9 mouse cellular contexts compared by ENCODE assay signal in genomic region chr7:19604606-19605214, GRCm38 (mm10). TPM values are rescaled to one million over a fixed set of nuclear protein-coding genes. Genes with fewer than 3 reads are reported as not detected.
A peak's percentile ranks its signal among the peaks of the same experiment; 100 is the strongest.
DNase-seq lines count a peak whose midpoint lies in the region; ATAC-seq and TF ChIP-seq lines count a peak whose summit lies in the region.
"Not testable (repeated sequence)": the region's sequence is repeated elsewhere in the genome, so short reads cannot be mapped to it uniquely, and the experiment has no call there.
"Had no signal": no experiment of that assay in that cellular context is flagged by ENCODE, and none has a peak within 500 bp of the region (broad histone marks: within the 10 kb centered on the region; RNA-seq: fewer than 3 reads in every experiment).

No protein-coding gene starts in this region.

- DNase-seq in G1E (ENCODE audit: low spot score); limb, embryonic 10.5 days (ENCODE audit: low spot score); lung, embryonic 14.5 days; midbrain, postnatal 0 days (ENCODE audit: low spot score): not testable (repeated sequence)

- TF ChIP-seq POLR2A in testis, adult 2 months (IDR thresholded peaks at IDR 0.05; ENCODE audit: control insufficient read depth, low read depth, low read length): not testable (repeated sequence)

- H3K9me3 ChIP-seq in G1E (replicated peaks); embryonic facial prominence, embryonic 15.5 days (replicated peaks); heart, embryonic 11.5 days (replicated peaks; ENCODE audit: control insufficient read depth, low read length); hindbrain, embryonic 16.5 days (ENCODE audit: control insufficient read depth, low read length); limb, embryonic 10.5 days (replicated peaks); lung, embryonic 14.5 days (ENCODE audit: low read depth, low read length); midbrain, postnatal 0 days (ENCODE audit: low read length): not testable (repeated sequence)

- peak overlapping the region; percentile 97 for H3K4me3 ChIP-seq in G1E (ENCODE audit: low read depth, low read length)
- H3K4me3 ChIP-seq in embryonic facial prominence, embryonic 15.5 days (replicated peaks): peak overlapping the region; percentile 100
- H3K4me3 ChIP-seq in heart, embryonic 11.5 days (ENCODE audit: low read depth, low read length): peak overlapping the region; percentile 97
- peak overlapping the region; percentile 65 for H3K4me3 ChIP-seq in hindbrain, embryonic 16.5 days (ENCODE audit: low read length)
- peak overlapping the region; percentile 86 for H3K4me3 ChIP-seq in limb, embryonic 10.5 days
- H3K4me3 ChIP-seq in lung, embryonic 14.5 days (ENCODE audit: low read depth, low read length): peak overlapping the region; percentile 96
- peak overlapping the region; percentile 98 for H3K4me3 ChIP-seq in midbrain, postnatal 0 days (ENCODE audit: low read depth, low read length)
- H3K4me3 ChIP-seq in testis, adult 2 months (ENCODE audit: control insufficient read depth, low read depth, low read length): peak overlapping the region; percentile 93

- H3K27me3 ChIP-seq in G1E (ENCODE audit: insufficient read depth, low read length); embryonic facial prominence, embryonic 15.5 days; heart, embryonic 11.5 days (ENCODE audit: control insufficient read depth, insufficient read depth, low read length); hindbrain, embryonic 16.5 days (replicated peaks; ENCODE audit: control insufficient read depth, insufficient read depth, low read length); limb, embryonic 10.5 days (ENCODE audit: low read depth, poor library complexity, severe bottlenecking); lung, embryonic 14.5 days (ENCODE audit: insufficient read depth, low read length); midbrain, postnatal 0 days (ENCODE audit: insufficient read depth, low read length); testis, adult 2 months (ENCODE audit: control insufficient read depth, insufficient read depth, low read length): not testable (repeated sequence)

- WGBS in embryonic facial prominence, embryonic 15.5 days: 58% methylated on average over 10 of the region's 10 CpGs
- WGBS in heart, embryonic 11.5 days (ENCODE audit: insufficient replicate concordance): 54% methylated on average over 10 of the region's 10 CpGs
- WGBS in hindbrain, embryonic 16.5 days: 63% methylated on average over 10 of the region's 10 CpGs
- 60% methylated on average over 10 of the region's 10 CpGs for WGBS in limb, embryonic 10.5 days
- 59% methylated on average over 10 of the region's 10 CpGs for WGBS in lung, embryonic 14.5 days
- 63% methylated on average over 10 of the region's 10 CpGs for WGBS in midbrain, postnatal 0 days

- TF ChIP-seq CTCF in G1E (IDR thresholded peaks at IDR 0.05; ENCODE audit: low read depth, low read length); lung, embryonic 14.5 days (IDR thresholded peaks at IDR 0.05; ENCODE audit: low read depth); midbrain, postnatal 0 days (IDR thresholded peaks at IDR 0.05); testis, adult 2 months (IDR thresholded peaks at IDR 0.05; ENCODE audit: control insufficient read depth, insufficient read depth, insufficient replicate concordance, low read depth, low read length): not testable (repeated sequence)

- H3K36me3 ChIP-seq in G1E (replicated peaks): peaks cover 36% of the 10 kb centered on the region
- H3K36me3 ChIP-seq in embryonic facial prominence, embryonic 15.5 days: peaks cover 29% of the 10 kb centered on the region
- not testable (repeated sequence) for H3K36me3 ChIP-seq in heart, embryonic 11.5 days (ENCODE audit: control insufficient read depth, insufficient read depth, low read length); hindbrain, embryonic 16.5 days (ENCODE audit: control insufficient read depth, insufficient read depth, low read length); testis, adult 2 months (ENCODE audit: control insufficient read depth, insufficient read depth, low read length)
- peaks cover 34% of the 10 kb centered on the region for H3K36me3 ChIP-seq in limb, embryonic 10.5 days
- peaks cover 25% of the 10 kb centered on the region for H3K36me3 ChIP-seq in lung, embryonic 14.5 days (ENCODE audit: insufficient read depth)
- peaks cover 16% of the 10 kb centered on the region; the same call in 1 of the 2 replicates for H3K36me3 ChIP-seq in midbrain, postnatal 0 days (ENCODE audit: insufficient read depth, low read length)

- peaks cover 31% of the 10 kb centered on the region for H3K4me1 ChIP-seq in G1E (ENCODE audit: insufficient read depth, low read depth, low read length)
- peaks cover 33% of the 10 kb centered on the region for H3K4me1 ChIP-seq in embryonic facial prominence, embryonic 15.5 days
- H3K4me1 ChIP-seq in heart, embryonic 11.5 days (ENCODE audit: control insufficient read depth, insufficient read depth, low read length): peaks cover 12% of the 10 kb centered on the region
- H3K4me1 ChIP-seq in hindbrain, embryonic 16.5 days (ENCODE audit: control insufficient read depth, insufficient read depth, low read depth, low read length): peaks cover 27% of the 10 kb centered on the region
- H3K4me1 ChIP-seq in limb, embryonic 10.5 days: peaks cover 22% of the 10 kb centered on the region
- not testable (repeated sequence) for H3K4me1 ChIP-seq in lung, embryonic 14.5 days (ENCODE audit: insufficient read depth); testis, adult 2 months (ENCODE audit: control insufficient read depth, insufficient read depth, low read length)
- peaks cover 14% of the 10 kb centered on the region for H3K4me1 ChIP-seq in midbrain, postnatal 0 days (ENCODE audit: insufficient read depth, low read length)

- H3K9ac ChIP-seq in embryonic facial prominence, embryonic 15.5 days: peak overlapping the region; percentile 99; the same call in 1 of the 2 replicates
- peak overlapping the region; percentile 96 for H3K9ac ChIP-seq in heart, embryonic 11.5 days (ENCODE audit: low read depth, low read length)
- H3K9ac ChIP-seq in hindbrain, embryonic 16.5 days (ENCODE audit: low read depth, low read length): 0 out of 2 replicates have a peak overlapping the region, but pooled peaks have one; percentile 80
- H3K9ac ChIP-seq in lung, embryonic 14.5 days: peak overlapping the region; percentile 95; the same call in 1 of the 2 replicates
- H3K9ac ChIP-seq in midbrain, postnatal 0 days (replicated peaks; ENCODE audit: low read length, poor library complexity, severe bottlenecking): peak overlapping the region; percentile 100; the same call in 1 of the 2 replicates

- H3K27ac ChIP-seq in embryonic facial prominence, embryonic 15.5 days (replicated peaks): peak overlapping the region; percentile 65; the same call in 1 of the 2 replicates
- H3K27ac ChIP-seq in heart, embryonic 11.5 days (ENCODE audit: low read depth, low read length); testis, adult 2 months (ENCODE audit: control insufficient read depth, insufficient read depth, low read depth, low read length): not testable (repeated sequence)
- peak overlapping the region; percentile 45; the same call in 1 of the 2 replicates for H3K27ac ChIP-seq in hindbrain, embryonic 16.5 days (ENCODE audit: low read depth, low read length)
- peak overlapping the region; percentile 90 for H3K27ac ChIP-seq in limb, embryonic 10.5 days
- H3K27ac ChIP-seq in lung, embryonic 14.5 days (ENCODE audit: low read depth): 0 out of 2 replicates have a peak overlapping the region, but pooled peaks have one; percentile 78
- peak overlapping the region; percentile 78; the same call in 1 of the 2 replicates for H3K27ac ChIP-seq in midbrain, postnatal 0 days (ENCODE audit: low read depth, low read length)

- ATAC-seq in G1E (ENCODE audit: extremely low read depth, insufficient number of reproducible peaks, low FRiP score, poor library complexity, severe bottlenecking); embryonic facial prominence, embryonic 15.5 days (ENCODE audit: insufficient number of reproducible peaks, low FRiP score, low TSS enrichment, low read depth); heart, embryonic 11.5 days (replicated peaks; ENCODE audit: insufficient number of reproducible peaks, low FRiP score, low TSS enrichment); hindbrain, embryonic 16.5 days; lung, embryonic 14.5 days (ENCODE audit: insufficient read depth): not testable (repeated sequence)
- ATAC-seq in midbrain, postnatal 0 days (ENCODE audit: low FRiP score): peak; percentile 10; the same call in 1 of the 2 replicates

- H3K4me2 ChIP-seq in embryonic facial prominence, embryonic 15.5 days (replicated peaks): peak overlapping the region; percentile 81
- H3K4me2 ChIP-seq in heart, embryonic 11.5 days: peak overlapping the region; percentile 70
- peak overlapping the region; percentile 82 for H3K4me2 ChIP-seq in hindbrain, embryonic 16.5 days (ENCODE audit: low read length)
- H3K4me2 ChIP-seq in lung, embryonic 14.5 days: peak overlapping the region; percentile 93
- peak overlapping the region; percentile 93 for H3K4me2 ChIP-seq in midbrain, postnatal 0 days (ENCODE audit: low read depth, low read length, poor library complexity, severe bottlenecking)

RNA-seq across cellular contexts. Expression of gene Clasrp, which starts 0.4 kb away (rescaled TPM):
- 25.8 and 41.4 TPM in 2 replicates for total RNA-seq in G1E (2014; fragmentation: Nextera tagmentation)
- total RNA-seq in G1E (2017): 34.2 and 35.1 TPM in 2 replicates
- 153 and 172 TPM in 2 replicates for polyA plus RNA-seq in G1E (2012)
- polyA plus RNA-seq in embryonic facial prominence, embryonic 15.5 days (2015; fragmentation: Nextera tagmentation; extraction: Ambion mirVana): 58.3 and 66.1 TPM in 2 replicates
- 33.2 and 34.3 TPM in 2 replicates for polyA plus RNA-seq in heart, embryonic 11.5 days (2014; fragmentation: Nextera tagmentation; extraction: Ambion mirVana)
- 54.1 and 54.4 TPM in 2 replicates for polyA plus RNA-seq in hindbrain, embryonic 16.5 days (2015; fragmentation: Nextera tagmentation; extraction: Ambion mirVana)
- 59.0 and 63.4 TPM in 2 replicates for polyA plus RNA-seq in limb, embryonic 10.5 days (2016; fragmentation: Nextera tagmentation; extraction: Ambion mirVana)
- 46.9 and 51.5 TPM in 2 replicates for polyA plus RNA-seq in lung, embryonic 14.5 days (2014; fragmentation: Nextera tagmentation; extraction: Ambion mirVana)
- total RNA-seq in midbrain, postnatal 0 days (2014; rRNA removed): 74.4 and 97.4 TPM in 2 replicates
- 70.3 and 74.7 TPM in 2 replicates for polyA plus RNA-seq in midbrain, postnatal 0 days (2015; fragmentation: Nextera tagmentation; extraction: Ambion mirVana)
- 93.7 and 99.3 TPM in 2 replicates for polyA plus RNA-seq in testis, adult 2 months (2012; rRNA removed)

RNA-seq across cellular contexts. Expression of gene Relb, which starts 24.5 kb away (rescaled TPM):
- total RNA-seq in G1E (2014; fragmentation: Nextera tagmentation): 1.5 and 1.9 TPM in 2 replicates
- total RNA-seq in G1E (2017): 1.5 and 2.0 TPM in 2 replicates
- 1.1 and 1.2 TPM in 2 replicates for polyA plus RNA-seq in G1E (2012)
- polyA plus RNA-seq in embryonic facial prominence, embryonic 15.5 days (2015; fragmentation: Nextera tagmentation; extraction: Ambion mirVana): 14.0 and 15.8 TPM in 2 replicates
- 3.3 and 3.7 TPM in 2 replicates for polyA plus RNA-seq in heart, embryonic 11.5 days (2014; fragmentation: Nextera tagmentation; extraction: Ambion mirVana)
- 6.7 and 6.9 TPM in 2 replicates for polyA plus RNA-seq in hindbrain, embryonic 16.5 days (2015; fragmentation: Nextera tagmentation; extraction: Ambion mirVana)
- 3.8 and 4.2 TPM in 2 replicates for polyA plus RNA-seq in limb, embryonic 10.5 days (2016; fragmentation: Nextera tagmentation; extraction: Ambion mirVana)
- polyA plus RNA-seq in lung, embryonic 14.5 days (2014; fragmentation: Nextera tagmentation; extraction: Ambion mirVana): 7.3 TPM in 2 replicates
- 5.6 and 7.3 TPM in 2 replicates for total RNA-seq in midbrain, postnatal 0 days (2014; rRNA removed)
- polyA plus RNA-seq in midbrain, postnatal 0 days (2015; fragmentation: Nextera tagmentation; extraction: Ambion mirVana): 5.6 and 6.2 TPM in 2 replicates
- 4.1 and 5.1 TPM in 2 replicates for polyA plus RNA-seq in testis, adult 2 months (2012; rRNA removed)

RNA-seq across cellular contexts. Expression of gene Gemin7, which starts 27.3 kb away (rescaled TPM):
- total RNA-seq in G1E (2014; fragmentation: Nextera tagmentation) (50.8 and 51.2 TPM in 2 replicates), G1E (2017) (25.8 and 31.3 TPM in 2 replicates)
- polyA plus RNA-seq in G1E (2012): 52.7 and 55.4 TPM in 2 replicates
- 149 and 162 TPM in 2 replicates for polyA plus RNA-seq in embryonic facial prominence, embryonic 15.5 days (2015; fragmentation: Nextera tagmentation; extraction: Ambion mirVana)
- 141 and 157 TPM in 2 replicates for polyA plus RNA-seq in heart, embryonic 11.5 days (2014; fragmentation: Nextera tagmentation; extraction: Ambion mirVana)
- 147 and 162 TPM in 2 replicates for polyA plus RNA-seq in hindbrain, embryonic 16.5 days (2015; fragmentation: Nextera tagmentation; extraction: Ambion mirVana)
- polyA plus RNA-seq in limb, embryonic 10.5 days (2016; fragmentation: Nextera tagmentation; extraction: Ambion mirVana): 196 and 201 TPM in 2 replicates
- polyA plus RNA-seq in lung, embryonic 14.5 days (2014; fragmentation: Nextera tagmentation; extraction: Ambion mirVana): 180 and 183 TPM in 2 replicates
- 58.1 and 70.9 TPM in 2 replicates for total RNA-seq in midbrain, postnatal 0 days (2014; rRNA removed)
- 158 and 181 TPM in 2 replicates for polyA plus RNA-seq in midbrain, postnatal 0 days (2015; fragmentation: Nextera tagmentation; extraction: Ambion mirVana)
- polyA plus RNA-seq in testis, adult 2 months (2012; rRNA removed): 64.1 and 68.2 TPM in 2 replicates

RNA-seq across cellular contexts. Expression of gene Zfp296, which starts 27.6 kb away (rescaled TPM):
- 0.53 and 0.97 TPM in 2 replicates for total RNA-seq in G1E (2014; fragmentation: Nextera tagmentation)
- total RNA-seq in G1E (2017): 0.81 and 0.82 TPM in 2 replicates
- 3.4 TPM in 2 replicates for polyA plus RNA-seq in G1E (2012)
- 1.5 and 2.2 TPM in 2 replicates for polyA plus RNA-seq in embryonic facial prominence, embryonic 15.5 days (2015; fragmentation: Nextera tagmentation; extraction: Ambion mirVana)
- 0.30 TPM in 1 of 2 replicates, not detected in the other for polyA plus RNA-seq in heart, embryonic 11.5 days (2014; fragmentation: Nextera tagmentation; extraction: Ambion mirVana)
- 0.20 and 0.46 TPM in 2 replicates for polyA plus RNA-seq in hindbrain, embryonic 16.5 days (2015; fragmentation: Nextera tagmentation; extraction: Ambion mirVana)
- 0.71 and 0.93 TPM in 2 replicates for polyA plus RNA-seq in limb, embryonic 10.5 days (2016; fragmentation: Nextera tagmentation; extraction: Ambion mirVana)
- 0.27 and 0.38 TPM in 2 replicates for polyA plus RNA-seq in lung, embryonic 14.5 days (2014; fragmentation: Nextera tagmentation; extraction: Ambion mirVana)
- total RNA-seq in midbrain, postnatal 0 days (2014; rRNA removed): 0.33 and 1.2 TPM in 2 replicates
- 0.11 TPM in 1 of 2 replicates, not detected in the other for polyA plus RNA-seq in midbrain, postnatal 0 days (2015; fragmentation: Nextera tagmentation; extraction: Ambion mirVana)
- 7.0 and 10.5 TPM in 2 replicates for polyA plus RNA-seq in testis, adult 2 months (2012; rRNA removed)
- total RNA-seq: layer of hippocampus, postnatal 10 days had no signal

RNA-seq across cellular contexts. Expression of gene Ppp1r37, which starts 41.8 kb away (rescaled TPM):
- total RNA-seq in G1E (2014; fragmentation: Nextera tagmentation): 22.4 and 23.0 TPM in 2 replicates
- total RNA-seq in G1E (2017): 10.9 and 13.1 TPM in 2 replicates
- 68.4 and 71.2 TPM in 2 replicates for polyA plus RNA-seq in G1E (2012)
- 31.4 and 36.0 TPM in 2 replicates for polyA plus RNA-seq in embryonic facial prominence, embryonic 15.5 days (2015; fragmentation: Nextera tagmentation; extraction: Ambion mirVana)
- 2.3 and 5.2 TPM in 2 replicates for polyA plus RNA-seq in heart, embryonic 11.5 days (2014; fragmentation: Nextera tagmentation; extraction: Ambion mirVana)
- 37.7 and 38.3 TPM in 2 replicates for polyA plus RNA-seq in hindbrain, embryonic 16.5 days (2015; fragmentation: Nextera tagmentation; extraction: Ambion mirVana)
- 25.9 and 27.2 TPM in 2 replicates for polyA plus RNA-seq in limb, embryonic 10.5 days (2016; fragmentation: Nextera tagmentation; extraction: Ambion mirVana)
- 4.7 and 6.2 TPM in 2 replicates for polyA plus RNA-seq in lung, embryonic 14.5 days (2014; fragmentation: Nextera tagmentation; extraction: Ambion mirVana)
- total RNA-seq in midbrain, postnatal 0 days (2014; rRNA removed): 114 and 127 TPM in 2 replicates
- polyA plus RNA-seq in midbrain, postnatal 0 days (2015; fragmentation: Nextera tagmentation; extraction: Ambion mirVana): 27.8 and 28.1 TPM in 2 replicates
- 37.3 and 48.4 TPM in 2 replicates for polyA plus RNA-seq in testis, adult 2 months (2012; rRNA removed)
